Mouse (Mus musculus): ENCODE data around the gene Nsl1.

DNA sequence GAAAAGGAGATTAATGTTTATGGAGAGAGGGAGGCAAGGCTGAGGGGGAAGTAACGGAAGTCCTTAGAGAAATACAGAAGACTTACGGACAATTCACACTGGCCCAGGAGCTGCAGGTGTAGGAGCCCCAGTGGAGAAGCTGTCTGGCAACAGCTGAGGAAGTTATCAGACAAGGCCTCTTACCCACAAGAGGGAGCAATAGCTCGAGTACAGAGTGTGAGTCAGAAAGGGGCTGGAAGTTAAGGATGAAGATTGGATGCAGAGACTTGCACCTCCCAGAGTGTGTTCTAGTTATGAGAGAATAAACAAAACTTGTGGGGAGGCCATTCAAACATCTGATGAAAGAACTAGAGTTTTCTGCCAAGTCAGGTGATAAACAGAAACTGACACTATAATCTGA lies 5.4 kb upstream of the Nsl1 start:
- no peak for TF ChIP-seq POLR2A (IDR thresholded peaks at IDR 0.05; ENCODE audit: borderline replicate concordance, control insufficient read depth, low read depth, low read length)
- no peak for TF ChIP-seq CTCF (IDR thresholded peaks at IDR 0.05; ENCODE audit: control insufficient read depth, insufficient read depth, low read length)
